Mouse (Mus musculus) stomach, postnatal 0 days (tissue): ENCODE measurements at regions not wholly inside any gene's neighbourhood (a gene's known extent, or its start where the extent isn't known, plus 50 kb on each side); places are given as distances from the start of the nearest gene placed in this dataset.

Experiments used
- ATAC-seq: fragments of 200-750 bp; cut with Nextera tagmentation; 2 replicates; pipeline ENCODE4 v1.8.0; 2017; ENCODE audit not compliant: low FRiP score, low TSS enrichment
- DNase-seq: peaks from one replicate; pipeline ENCODE4 v3.0.0-alpha.2; 2016; ENCODE audit warnings: low spot score
- H3K27ac ChIP-seq: fragments of 300-500 bp; sonication (generic); replicated peaks from 2 replicates; pipeline ENCODE4 v1.5.1; 2014; ENCODE audit warnings: mild to moderate bottlenecking, control low read depth
- H3K27me3 ChIP-seq: fragments of 300-500 bp; sonication (generic); 2 replicates; pipeline ENCODE4 v1.6.1; 2014; ENCODE audit warnings: low read length; ENCODE audit not compliant: control insufficient read depth, insufficient read depth
- H3K36me3 ChIP-seq: fragments of 300-500 bp; sonication (generic); 2 replicates; pipeline ENCODE4 v1.6.1; 2014; ENCODE audit warnings: low read length, mixed read lengths; ENCODE audit not compliant: control insufficient read depth, insufficient read depth
- H3K4me1 ChIP-seq: fragments of 300-500 bp; sonication (generic); replicated peaks from 2 replicates; pipeline ENCODE4 v1.6.1; 2014; ENCODE audit warnings: antibody characterized with exemption; ENCODE audit not compliant: control insufficient read depth, insufficient read depth
- H3K4me2 ChIP-seq: fragments of 300-500 bp; sonication (generic); replicated peaks from 2 replicates; pipeline ENCODE4 v1.6.1; 2014; ENCODE audit warnings: low read depth, mild to moderate bottlenecking, control low read depth, moderate library complexity
- H3K4me3 ChIP-seq: fragments of 300-500 bp; sonication (generic); 2 replicates; pipeline ENCODE4 v1.5.1; 2014; ENCODE audit warnings: low read depth, low read length, control low read depth
- H3K9ac ChIP-seq: fragments of 300-500 bp; sonication (generic); 2 replicates; pipeline ENCODE4 v1.6.1; 2014; ENCODE audit warnings: mild to moderate bottlenecking, low read length, control low read depth, mixed read lengths
- H3K9me3 ChIP-seq: fragments of 300-500 bp; sonication (generic); 2 replicates; pipeline ENCODE4 v1.6.1; 2016; ENCODE audit warnings: low read length; ENCODE audit not compliant: control insufficient read depth
- CTCF ChIP-seq: IDR thresholded peaks from 2 replicates; pipeline ENCODE4 v1.5.1; 2016; ENCODE audit warnings: antibody characterized with exemption, low read depth, mild to moderate bottlenecking, moderate library complexity
- EP300 ChIP-seq: optimal IDR thresholded peaks from 2 replicates; pipeline ENCODE3; 2016; ENCODE audit warnings: antibody characterized with exemption
- WGBS: fragments of 180-500 bp; shearing (Covaris S2); extraction: QIAGEN DNeasy Blood & Tissue Kit; methylation state at CpG from one replicate; pipeline ENCODE4 v1.1.7; 2014; 5-methylcytosine and 5-hydroxymethylcytosine counted together

DNA sequence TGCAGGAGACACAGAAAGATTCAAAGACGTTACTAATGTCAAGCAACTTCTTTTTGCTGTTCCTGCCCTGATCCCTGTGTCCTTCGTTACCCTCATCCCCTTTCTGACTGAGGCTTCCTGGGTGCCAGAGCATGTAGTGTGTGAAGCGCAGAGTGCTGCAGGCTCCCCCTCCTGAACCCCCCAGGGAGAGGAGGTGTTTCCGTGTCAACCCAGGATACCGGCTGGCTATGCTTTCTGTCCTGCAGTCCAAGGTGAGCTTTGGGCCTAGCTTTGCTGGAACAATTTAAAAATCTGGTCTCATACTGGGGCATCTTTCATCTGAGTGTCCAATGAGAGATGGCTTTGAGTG is 67.0 kb upstream of the Sept5 start:
- TF ChIP-seq EP300 (no peak), CTCF (no peak)
- WGBS = 69% methylated on average over 5 of the region's 5 CpGs

DNA sequence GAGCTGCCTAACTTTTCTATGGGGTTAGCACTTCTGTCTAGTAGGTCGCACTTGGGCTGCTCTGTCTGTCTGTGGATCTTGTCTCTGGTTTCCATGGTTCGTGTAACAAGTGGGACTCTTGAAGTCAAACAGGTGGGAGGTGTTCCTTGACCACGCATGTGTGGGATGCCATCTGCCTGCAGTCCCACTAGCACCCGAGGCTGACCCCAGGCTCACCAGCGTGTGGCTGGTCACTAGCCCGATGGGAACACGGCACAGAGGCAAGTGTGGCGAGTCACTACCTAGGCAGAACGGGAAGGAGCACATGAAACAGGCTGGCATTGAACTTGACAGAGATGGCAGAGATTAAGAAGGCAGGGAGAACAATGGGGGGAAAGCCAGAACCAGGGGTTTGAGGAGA is 72.5 kb upstream of the Cldn5 start:
- H3K4me3 ChIP-seq = no peak overlapping the region
- TF ChIP-seq CTCF (no peak), EP300 (no peak)
- no peaks in the 10 kb centered on the region for H3K36me3 ChIP-seq
- H3K9ac ChIP-seq = no peak overlapping the region
- H3K4me2 ChIP-seq = no peak overlapping the region
- H3K27ac ChIP-seq = no peak overlapping the region
- H3K4me1 ChIP-seq = no peaks in the 10 kb centered on the region; the same call in 1 of the 2 replicates
- no peaks in the 10 kb centered on the region for H3K9me3 ChIP-seq
- DNase-seq (no peak), ATAC-seq (no peak)
- H3K27me3 ChIP-seq = no peaks in the 10 kb centered on the region
- 44% methylated on average over 9 of the region's 9 CpGs for WGBS

More for the DNA sequence above, 67.0 kb upstream of the Sept5 start:
- ATAC-seq (no peak), DNase-seq (no peak)
- Histone ChIP-seq H3K4me2 (no peak overlapping the region), H3K27ac (no peak overlapping the region), H3K27me3 (no peaks in the 10 kb centered on the region), H3K36me3 (no peaks in the 10 kb centered on the region), H3K4me3 (no peak overlapping the region), H3K9me3 (no peaks in the 10 kb centered on the region), H3K9ac (no peak overlapping the region), H3K4me1 (no peaks in the 10 kb centered on the region)

DNA sequence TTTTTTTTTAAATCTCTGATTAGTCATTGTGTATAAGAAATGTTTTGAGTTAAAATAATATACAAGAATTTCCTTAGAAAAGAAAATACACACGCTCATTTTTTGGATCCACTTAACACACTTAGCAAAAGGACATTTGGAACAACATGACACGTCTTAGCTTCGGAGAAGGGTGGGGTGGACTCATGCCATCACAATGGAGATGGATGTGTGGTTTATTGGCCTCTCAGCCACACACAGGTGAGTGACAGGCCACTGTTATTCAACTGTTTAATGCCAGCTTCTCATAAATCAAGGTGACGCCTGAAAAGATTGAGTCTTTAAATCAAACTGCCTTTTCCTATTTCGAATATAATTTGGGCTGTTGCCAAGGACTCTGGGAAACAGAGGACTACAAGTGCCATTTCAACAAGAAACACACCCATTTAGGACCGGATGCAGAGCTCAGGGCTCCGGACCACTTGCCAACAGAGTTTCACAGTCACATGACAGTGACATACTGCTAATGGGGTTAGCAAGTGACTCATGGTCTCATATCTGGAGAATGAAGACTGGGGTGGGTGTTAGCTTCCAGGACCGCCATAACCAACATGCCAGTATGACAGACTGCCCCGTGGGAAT is 71.5 kb upstream of the Cldn5 start:
- no peaks in the 10 kb centered on the region for H3K36me3 ChIP-seq
- H3K4me3 ChIP-seq = no peak overlapping the region
- no peaks in the 10 kb centered on the region; the same call in 1 of the 2 replicates for H3K4me1 ChIP-seq
- WGBS = 31% methylated on average over 9 of the region's 9 CpGs
- no peaks in the 10 kb centered on the region for H3K9me3 ChIP-seq
- no peaks in the 10 kb centered on the region for H3K27me3 ChIP-seq
- no peak overlapping the region for H3K9ac ChIP-seq
- ATAC-seq = peak; percentile 63
- H3K4me2 ChIP-seq = no peak overlapping the region
- no peak for DNase-seq
- no peak for TF ChIP-seq EP300
- TF ChIP-seq CTCF = no peak
- H3K27ac ChIP-seq = 0 out of 2 replicates have a peak overlapping the region, but pooled peaks have one; percentile 24

DNA sequence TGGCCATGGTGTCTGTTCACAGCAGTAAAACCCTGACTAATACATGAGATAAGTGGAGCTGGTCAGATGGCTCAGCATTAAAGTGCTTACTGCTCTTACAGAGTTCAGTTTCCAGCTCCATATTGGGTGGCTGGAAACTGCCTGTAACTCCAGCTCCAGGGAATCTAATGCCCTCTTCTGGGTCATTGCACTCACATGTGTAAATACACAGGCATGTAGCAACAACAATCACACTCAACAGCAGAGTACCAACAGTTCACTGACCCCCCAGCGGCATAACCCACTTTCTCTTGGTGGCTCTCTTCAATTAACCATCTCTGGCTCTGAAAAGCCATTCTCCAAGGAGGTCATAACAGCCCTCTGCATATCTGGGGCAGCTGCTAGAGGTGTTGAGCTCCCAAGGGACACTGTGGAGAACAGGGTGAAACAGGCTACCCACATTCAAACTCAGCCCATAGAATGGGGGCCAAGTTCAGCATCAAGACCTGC is 65.0 kb upstream of the Cldn5 start:
- Histone ChIP-seq H3K27me3 (no peaks in the 10 kb centered on the region), H3K4me2 (no peak overlapping the region), H3K4me1 (no peaks in the 10 kb centered on the region), H3K9me3 (no peaks in the 10 kb centered on the region), H3K9ac (no peak overlapping the region), H3K36me3 (no peaks in the 10 kb centered on the region), H3K27ac (no peak overlapping the region), H3K4me3 (no peak overlapping the region)
- DNase-seq (no peak), ATAC-seq (no peak)
- 88% methylated on average over 1 of the region's 1 CpGs for WGBS
- TF ChIP-seq CTCF = no peak
- TF ChIP-seq EP300 = no peak

DNA sequence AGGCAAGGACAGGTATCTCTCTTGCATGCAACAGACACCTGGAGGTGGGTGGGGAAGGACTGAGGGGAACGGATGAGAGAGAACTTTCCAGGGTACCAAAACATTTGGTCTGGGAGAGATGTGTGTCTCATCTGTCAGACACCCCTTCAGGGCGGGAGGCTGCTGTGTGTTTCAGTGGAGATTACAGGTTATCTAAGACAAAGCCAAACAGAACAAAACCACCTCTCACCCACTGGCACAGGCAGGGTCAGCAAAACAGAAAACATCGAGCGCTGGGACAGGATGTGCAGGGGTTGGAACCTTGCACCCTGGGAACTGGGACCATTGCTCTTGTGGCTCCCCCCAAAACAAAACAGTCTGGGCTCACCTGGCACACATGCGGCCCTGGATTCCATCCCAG is 63.6 kb upstream of the Cldn5 start:
- no peak for ATAC-seq
- H3K9me3 ChIP-seq = no peaks in the 10 kb centered on the region
- no peak for DNase-seq
- WGBS = 49% methylated on average over 5 of the region's 5 CpGs
- TF ChIP-seq CTCF (no peak), EP300 (no peak)
- H3K9ac ChIP-seq = no peak overlapping the region
- no peak overlapping the region for H3K4me2 ChIP-seq
- H3K4me1 ChIP-seq = no peaks in the 10 kb centered on the region
- H3K4me3 ChIP-seq = no peak overlapping the region
- no peak overlapping the region for H3K27ac ChIP-seq
- no peaks in the 10 kb centered on the region for H3K36me3 ChIP-seq
- no peaks in the 10 kb centered on the region for H3K27me3 ChIP-seq

DNA sequence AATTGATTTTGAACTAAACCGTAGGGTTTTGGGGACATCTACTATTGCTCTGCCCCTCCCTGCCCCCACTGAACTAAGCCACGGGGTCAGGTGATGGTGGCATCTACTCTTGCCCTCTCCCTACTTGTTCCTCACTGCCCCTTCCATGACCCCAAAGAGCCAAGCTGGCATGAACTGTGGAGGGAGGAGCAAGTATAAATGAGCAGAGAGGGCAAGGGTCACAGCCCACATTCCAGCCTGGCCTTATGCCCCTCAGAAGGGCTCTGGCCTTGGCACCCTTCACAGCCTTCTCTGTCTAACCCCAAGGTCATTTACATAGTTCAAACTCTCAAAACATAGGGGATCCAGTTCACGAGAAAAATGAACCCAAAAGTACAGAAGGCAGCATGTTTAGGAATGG is 61.3 kb upstream of the Cldn5 start:
- Histone ChIP-seq H3K27me3 (no peaks in the 10 kb centered on the region), H3K4me2 (no peak overlapping the region), H3K4me3 (no peak overlapping the region), H3K9ac (no peak overlapping the region), H3K36me3 (no peaks in the 10 kb centered on the region), H3K27ac (no peak overlapping the region), H3K4me1 (no peaks in the 10 kb centered on the region), H3K9me3 (no peaks in the 10 kb centered on the region)
- WGBS = 71% methylated on average over 3 of the region's 3 CpGs
- TF ChIP-seq EP300 (no peak), CTCF (no peak)
- ATAC-seq (no peak), DNase-seq (no peak)
